Mouse (Mus musculus) embryonic fibroblast, embryonic 13.5 days (primary cell): ENCODE measurements around the gene Ehmt1. TPM values are rescaled to one million over a fixed set of nuclear protein-coding genes. Genes with fewer than 3 reads are reported as not detected.

Source experiments
- H3K27ac ChIP-seq: 2 replicates; pipeline ENCODE4 v1.5.1; 2012; ENCODE audit warnings: low read length, control low read depth, inconsistent platforms; ENCODE audit not compliant: insufficient read depth
- H3K4me1 ChIP-seq: 2 replicates; pipeline ENCODE4 v1.6.1; 2011; ENCODE audit warnings: low read length; ENCODE audit not compliant: control insufficient read depth, insufficient read depth
- H3K4me3 ChIP-seq: 2 replicates; pipeline ENCODE4 v1.5.1; 2011; ENCODE audit warnings: mild to moderate bottlenecking, control low read depth, low read length; ENCODE audit not compliant: insufficient read depth
- CTCF ChIP-seq: IDR thresholded peaks from 2 replicates; pipeline ENCODE4 v1.5.1; 2011; ENCODE audit warnings: mild to moderate bottlenecking, control low read depth, low read length, moderate library complexity, borderline replicate concordance; ENCODE audit not compliant: insufficient read depth
- POLR2A ChIP-seq: IDR thresholded peaks from 2 replicates; pipeline ENCODE4 v1.6.1; 2011; ENCODE audit warnings: low read depth, mild to moderate bottlenecking, control low read depth, low read length, moderate library complexity
- polyA plus RNA-seq: library from polyadenylated mRNA; stranded (reverse); fragments of >200 nt; gene quantifications from 2 replicates; pipeline ENCODE4 v1.2.4, GENCODE M21; 2011; ENCODE audit warnings: low read depth; ENCODE audit not compliant: missing spikeins, insufficient read length

Gene Ehmt1
- polyA plus RNA-seq, 1 experiment, result 65.5 TPM

DNA sequence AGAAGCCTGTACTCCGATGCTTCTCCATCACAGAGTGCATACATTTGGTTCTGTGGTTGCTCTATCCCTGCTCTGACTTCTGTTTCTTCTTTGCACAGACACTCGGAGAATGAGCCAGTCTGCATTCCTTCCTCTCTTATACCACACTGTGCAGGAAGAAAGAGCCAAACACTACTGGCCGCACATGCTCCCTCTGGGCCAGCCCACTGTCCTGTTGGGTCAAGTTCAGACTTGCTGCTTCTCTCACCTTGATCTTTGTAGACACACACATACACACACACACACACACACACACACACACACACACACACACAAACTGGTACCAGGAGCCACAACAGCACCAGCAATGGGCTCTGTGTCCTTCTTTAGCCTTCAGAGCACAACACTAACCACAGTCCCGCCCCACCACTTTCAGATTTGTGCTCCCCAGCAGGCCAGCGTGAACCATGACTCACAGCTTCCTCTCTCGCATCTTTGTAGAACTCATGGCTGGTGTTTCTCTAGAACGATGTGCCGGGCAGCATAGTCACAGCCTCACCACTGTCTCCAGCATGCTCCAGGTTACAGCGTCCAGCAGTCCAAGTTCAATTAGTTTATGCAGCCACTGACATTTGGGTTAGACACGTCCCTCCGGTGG, 143.3 kb downstream of the Ehmt1 start:
- Histone ChIP-seq H3K4me3 (no peak overlapping the region), H3K4me1 (no peaks in the 10 kb centered on the region)
- TF ChIP-seq CTCF (no peak), POLR2A (no peak)

DNA sequence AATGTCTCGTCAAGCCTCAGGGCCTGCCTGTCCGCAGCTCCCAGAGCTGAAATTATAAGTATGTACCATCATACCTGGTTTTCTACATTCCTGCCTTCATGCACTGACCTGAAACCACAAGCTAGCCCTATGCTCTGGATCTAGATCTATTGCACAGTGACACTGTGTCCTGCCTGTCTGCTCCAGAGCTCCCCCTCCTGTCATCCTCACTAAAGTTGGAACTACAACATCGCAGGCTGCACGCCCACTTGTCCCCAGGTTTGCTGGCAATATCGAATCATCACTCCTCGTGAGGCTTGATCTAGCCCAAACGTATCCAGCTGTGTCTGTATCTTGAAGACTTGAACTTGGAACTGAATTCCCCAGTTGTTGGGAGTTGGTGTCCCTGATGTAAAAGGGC, 144.6 kb downstream of the Ehmt1 start:
- Histone ChIP-seq H3K4me3 (no peak overlapping the region), H3K27ac (no peak overlapping the region), H3K4me1 (no peaks in the 10 kb centered on the region)
- no peak for TF ChIP-seq POLR2A
- TF ChIP-seq CTCF, result peak; percentile 22; the same call in 1 of the 2 replicates

More for the DNA sequence above, 143.3 kb downstream of the Ehmt1 start:
- H3K27ac ChIP-seq, result no peak overlapping the region

DNA sequence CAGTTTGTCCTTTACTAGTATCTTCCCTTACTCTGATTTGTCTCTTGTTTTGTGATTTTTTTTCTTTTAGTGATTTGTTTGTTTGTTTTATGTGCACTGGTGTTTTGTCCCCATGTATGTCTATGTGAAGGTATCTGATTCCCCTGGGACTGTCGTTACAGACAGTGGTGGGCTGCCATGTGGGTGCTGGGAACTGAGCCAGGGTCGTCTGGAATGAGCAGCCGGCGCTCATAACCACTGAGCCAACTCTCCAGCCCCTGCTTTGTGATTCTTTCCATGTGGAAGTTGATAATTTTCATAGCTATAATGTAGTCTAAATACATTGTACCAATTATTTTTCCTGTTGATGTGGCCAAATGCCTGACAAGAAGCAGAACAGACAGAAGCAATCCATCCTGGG, 148.6 kb downstream of the Ehmt1 start:
- TF ChIP-seq POLR2A, result no peak
- TF ChIP-seq CTCF, result no peak
- Histone ChIP-seq H3K4me3 (no peak overlapping the region), H3K4me1 (no peaks in the 10 kb centered on the region), H3K27ac (no peak overlapping the region)

DNA sequence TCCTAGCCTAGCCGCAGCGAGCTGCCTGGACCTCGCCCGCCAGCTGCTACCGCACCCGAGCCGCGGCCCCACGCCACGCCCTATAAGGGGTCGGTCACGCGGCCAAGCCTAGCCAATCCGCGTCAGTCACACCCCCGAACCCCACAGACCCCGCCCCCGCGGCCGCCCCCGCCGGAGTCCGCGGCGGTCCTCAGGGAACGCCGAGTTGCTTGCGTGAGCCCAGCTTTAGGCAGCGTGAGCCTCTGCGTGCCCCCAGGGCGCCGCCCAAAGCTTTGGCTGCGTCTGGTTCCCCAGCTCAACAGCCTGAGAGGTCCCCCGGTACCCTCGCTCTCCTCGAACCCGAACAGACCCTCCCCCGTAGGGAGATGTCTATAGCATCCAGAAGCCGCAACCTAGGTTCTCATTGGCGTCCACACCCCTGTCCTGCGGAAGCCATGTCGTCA, 156.3 kb downstream of the Ehmt1 start, which contains the start of gene Cacna1b:
Gene Cacna1b (minus strand): TSS at position 38 of the 443 bp plus-strand sequence.
- peak within 1 kb of the TSS; percentile 53 for H3K4me3 ChIP-seq
- peaks cover 3% of the 10 kb centered on the region; the same call in 1 of the 2 replicates for H3K4me1 ChIP-seq
- no peak within 1 kb of the TSS for H3K27ac ChIP-seq
- TF ChIP-seq POLR2A, result peak; percentile 63
- no peak for TF ChIP-seq CTCF

DNA sequence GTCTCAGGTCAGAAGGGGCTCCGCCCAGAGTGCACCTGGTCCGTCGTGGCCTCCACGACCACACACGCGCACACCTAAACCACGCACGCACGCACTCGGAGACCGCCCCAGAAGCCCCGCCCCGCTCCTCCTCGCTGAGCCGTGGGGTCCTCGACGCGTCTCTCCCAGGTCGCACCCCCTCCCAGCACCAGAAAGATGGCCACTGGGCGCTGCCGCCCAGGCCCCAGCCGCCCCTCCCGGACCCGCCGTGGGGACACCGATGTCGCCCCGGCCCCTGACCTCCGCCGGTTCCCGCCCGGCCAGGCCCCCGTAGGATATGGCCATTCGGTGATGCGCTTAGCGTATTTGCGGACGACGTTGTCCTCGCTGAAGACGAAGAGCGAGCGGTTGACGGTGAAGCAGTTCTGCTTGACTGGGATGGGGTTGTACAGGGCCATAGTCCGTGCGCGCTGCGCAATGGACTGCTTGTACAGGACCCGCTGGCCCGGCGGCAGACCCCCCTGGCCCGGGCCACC, 156.9 kb downstream of the Ehmt1 start:
- Histone ChIP-seq H3K4me3 (peak overlapping the region; percentile 30), H3K4me1 (peaks cover 3% of the 10 kb centered on the region; the same call in 1 of the 2 replicates), H3K27ac (no peak overlapping the region)
- TF ChIP-seq POLR2A, result no peak
- no peak for TF ChIP-seq CTCF

DNA sequence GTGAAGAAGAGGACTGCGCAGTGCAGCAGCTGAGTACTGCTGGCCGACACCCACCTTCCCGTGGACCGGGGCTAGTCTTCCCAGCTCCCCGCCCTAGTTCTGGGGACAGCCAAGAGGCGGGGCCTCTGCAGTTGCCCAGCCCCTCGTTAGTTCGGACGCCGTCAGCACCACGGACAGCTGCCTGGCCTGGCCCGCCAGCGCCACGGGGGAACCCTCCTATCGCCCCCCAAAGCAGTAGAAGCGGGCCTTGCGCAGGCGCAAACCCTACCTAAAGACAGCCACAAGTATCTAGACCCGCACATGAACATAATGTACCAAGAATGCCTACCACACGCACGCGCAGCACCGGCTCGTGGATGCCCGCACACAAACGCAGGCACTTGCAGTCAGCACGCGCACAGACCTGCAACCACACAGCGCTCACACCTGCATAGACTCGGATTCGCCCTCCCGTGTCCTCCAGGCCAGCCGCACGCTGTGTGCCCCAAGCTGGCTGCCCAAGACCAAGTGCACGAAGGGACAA, 157.4 kb downstream of the Ehmt1 start:
- no peak for TF ChIP-seq POLR2A
- no peak for TF ChIP-seq CTCF
- Histone ChIP-seq H3K4me3 (peak overlapping the region; percentile 30), H3K4me1 (peaks cover 3% of the 10 kb centered on the region; the same call in 1 of the 2 replicates), H3K27ac (no peak overlapping the region)

DNA sequence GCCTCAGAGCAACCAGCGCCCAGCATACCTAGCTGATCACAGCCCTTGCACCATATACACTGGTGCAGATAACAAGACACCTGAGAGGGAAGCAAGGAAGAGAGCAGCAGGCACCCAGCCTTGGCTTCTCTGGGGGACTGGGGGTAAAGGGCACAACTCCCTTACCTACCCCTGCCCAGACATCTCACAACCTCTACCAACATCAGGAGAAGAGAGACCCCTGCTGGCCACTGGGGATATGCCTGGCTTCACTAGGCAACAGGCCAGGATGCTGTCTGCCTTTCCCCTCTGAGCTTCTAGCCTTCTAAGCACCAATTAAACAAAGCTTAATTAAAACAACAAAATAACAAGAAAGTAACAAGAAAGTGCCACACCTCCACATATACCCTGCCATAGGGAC, 164.1 kb downstream of the Ehmt1 start:
- no peak overlapping the region for H3K4me3 ChIP-seq
- no peak overlapping the region for H3K27ac ChIP-seq
- no peaks in the 10 kb centered on the region for H3K4me1 ChIP-seq
- TF ChIP-seq POLR2A (no peak), CTCF (peak; percentile 24; the same call in 1 of the 2 replicates)

DNA sequence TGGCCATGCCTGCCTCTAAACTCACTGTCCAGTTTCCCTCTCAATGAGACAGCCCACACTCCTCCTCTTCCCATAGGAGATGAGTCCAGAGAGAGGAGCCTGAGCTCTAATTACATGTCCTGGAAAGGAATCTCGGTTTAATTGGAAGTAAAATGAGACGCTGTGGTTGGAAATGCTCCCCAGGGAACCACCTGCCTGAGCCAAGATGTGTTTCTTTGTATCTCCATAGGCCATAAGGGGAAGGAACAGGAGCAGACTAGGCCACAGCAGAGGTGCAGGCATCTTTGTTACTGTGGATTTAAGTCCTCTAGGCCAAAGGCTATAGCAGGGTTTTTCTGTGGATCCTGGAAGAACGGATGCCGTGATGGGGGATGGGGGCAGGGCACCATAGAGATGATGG, 166.8 kb downstream of the Ehmt1 start:
- Histone ChIP-seq H3K4me3 (no peak overlapping the region), H3K4me1 (no peaks in the 10 kb centered on the region), H3K27ac (no peak overlapping the region)
- TF ChIP-seq CTCF (no peak), POLR2A (no peak)

DNA sequence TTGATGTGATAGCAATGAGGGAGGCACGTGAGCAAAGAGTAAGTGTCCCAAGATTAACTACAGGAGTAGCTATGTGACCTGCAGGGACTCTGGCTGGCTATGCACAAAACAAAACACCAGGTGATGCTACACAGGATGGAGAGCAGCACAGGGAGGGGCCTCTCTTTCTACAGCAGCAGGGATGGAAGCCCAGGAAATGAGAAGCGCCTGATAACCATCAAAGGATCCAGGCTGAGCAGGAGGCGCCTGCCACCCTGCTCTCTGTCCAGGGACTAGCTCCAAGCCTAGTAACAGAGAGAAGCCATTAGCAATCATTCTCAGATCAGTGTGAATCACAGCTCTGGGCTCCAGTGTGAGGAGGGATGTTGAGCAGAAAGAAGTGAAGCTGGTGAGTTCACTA, 169.4 kb downstream of the Ehmt1 start:
- TF ChIP-seq POLR2A, result no peak
- no peak for TF ChIP-seq CTCF
- no peak overlapping the region for H3K27ac ChIP-seq
- no peak overlapping the region for H3K4me3 ChIP-seq
- H3K4me1 ChIP-seq, result no peaks in the 10 kb centered on the region

DNA sequence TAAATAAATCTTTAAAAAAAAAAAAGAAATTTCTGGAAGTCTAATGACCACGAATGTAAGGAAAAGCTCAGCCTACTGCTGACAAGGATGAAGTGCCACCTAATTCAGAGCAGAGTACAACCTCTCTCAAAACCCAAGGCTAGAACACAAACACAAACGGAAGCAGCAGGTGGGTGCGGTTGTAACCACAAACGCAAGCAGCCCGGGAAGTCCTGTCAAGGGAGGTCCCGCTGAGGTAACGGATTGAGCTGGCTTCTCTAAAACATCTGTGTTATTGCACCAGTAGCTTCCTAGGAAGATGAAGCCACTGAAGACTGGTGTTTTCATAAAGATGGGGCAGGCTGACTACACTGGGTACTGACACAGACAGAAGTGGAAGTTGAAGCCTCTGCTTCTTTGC, 171.5 kb downstream of the Ehmt1 start:
- TF ChIP-seq POLR2A (no peak), CTCF (no peak)
- no peaks in the 10 kb centered on the region for H3K4me1 ChIP-seq

More for the DNA sequence above, 171.5 kb downstream of the Ehmt1 start:
- no peak overlapping the region for H3K27ac ChIP-seq
- H3K4me3 ChIP-seq, result no peak overlapping the region

Other genes with a start within 250 kb of the Ehmt1 start
- 1.3 and 1.4 TPM in 2 replicates for gene Cacna1b, start 156.5 kb downstream of the Ehmt1 start, polyA plus RNA-seq
- gene Arrdc1, start 15.6 kb upstream of the Ehmt1 start, polyA plus RNA-seq, result 13.2 and 15.2 TPM in 2 replicates
- 24.7 and 28.7 TPM in 2 replicates for gene Zmynd19, start 30.2 kb upstream of the Ehmt1 start, polyA plus RNA-seq
- 12.5 and 14.8 TPM in 2 replicates for gene Dph7, start 42.8 kb upstream of the Ehmt1 start, polyA plus RNA-seq
- 39.1 and 46.0 TPM in 2 replicates for gene Mrpl41, start 55.5 kb upstream of the Ehmt1 start, polyA plus RNA-seq
- gene Pnpla7, start 56.4 kb upstream of the Ehmt1 start, polyA plus RNA-seq, result 8.5 and 10.4 TPM in 2 replicates
- 46.7 and 47.8 TPM in 2 replicates for gene Nsmf, start 134.7 kb upstream of the Ehmt1 start, polyA plus RNA-seq
- gene Entpd8, start 160.7 kb upstream of the Ehmt1 start, polyA plus RNA-seq, result not detected in 2 replicates
- not detected in 2 replicates for gene Noxa1, start 175.5 kb upstream of the Ehmt1 start, polyA plus RNA-seq